Mouse (Mus musculus) pancreas, adult 10 weeks (tissue): Measurements from ENCODE around the gene 1110025L11Rik. TPM values are rescaled to one million over a fixed set of nuclear protein-coding genes. Genes with fewer than 3 reads are reported as not detected.

Source experiments
- polyA plus RNA-seq: library from polyadenylated mRNA; stranded (reverse); fragments of 350-450 nt; fragmentation: Illumina TruSeq; extraction: RNeasy Lipid Tissue Mini Kit (QIAGEN cat#74804); gene quantifications from one replicate; pipeline ENCODE4 v1.2.3, GENCODE M21; 2015; ENCODE audit warnings: low read depth, low replicate concordance; ENCODE audit not compliant: insufficient read depth

1110025L11Rik gene
- polyA plus RNA-seq: not detected

GRCm38 (mm10) chr16:89063902-89064301 lies at the start of gene 1110025L11Rik:
Gene 1110025L11Rik, minus strand, starts transcription at chr16:89064002.

GRCm38 (mm10) chr16:89047783-89048182 lies 16.0 kb downstream of the 1110025L11Rik start, which contains the start of gene Krtap6-5:
Gene Krtap6-5, minus strand, starts transcription at chr16:89047883.

GRCm38 (mm10) chr16:89041372-89041771 lies 22.4 kb downstream of the 1110025L11Rik start, which contains the start of gene Gm10228:
Gene Gm10228, minus strand, starts transcription at chr16:89041472.

DNA sequence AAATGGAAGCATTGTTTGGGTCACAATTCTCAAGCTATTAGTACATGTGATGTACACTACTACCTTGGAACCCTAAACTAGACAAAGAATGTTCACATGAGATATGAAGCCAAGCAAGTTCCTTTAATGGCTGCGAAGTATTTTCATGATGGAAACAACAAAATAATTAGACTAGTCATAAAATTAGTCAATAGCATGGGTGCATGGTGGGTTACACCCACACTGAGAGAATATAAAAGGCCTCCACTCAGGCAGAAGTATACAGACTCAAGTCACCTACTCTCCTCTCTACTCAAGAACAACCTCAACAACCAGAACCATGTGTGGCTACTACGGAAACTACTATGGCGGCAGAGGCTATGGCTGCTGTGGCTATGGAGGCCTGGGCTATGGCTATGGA lies 32.4 kb downstream of the 1110025L11Rik start, which contains the start of gene Krtap6-1:
TSS of gene Krtap6-1 (plus strand) at position 301 of the 400 bp plus-strand sequence.

DNA sequence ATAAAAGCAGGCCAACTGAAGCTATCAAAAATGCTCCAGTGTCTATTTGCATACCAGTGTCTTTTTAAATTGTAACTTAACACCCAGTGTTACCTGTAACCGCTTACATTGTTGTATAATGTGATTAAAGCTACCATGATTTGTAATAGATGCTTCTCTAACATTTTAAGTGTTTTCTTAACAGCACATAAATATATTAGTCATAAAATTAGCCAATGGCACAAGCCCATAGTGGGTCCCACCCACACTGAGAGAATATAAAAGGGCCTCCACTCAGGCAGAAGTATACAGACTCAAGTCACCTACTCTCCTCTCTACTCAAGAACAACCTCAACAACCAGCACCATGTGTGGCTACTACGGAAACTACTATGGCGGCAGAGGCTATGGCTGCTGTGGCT lies 48.8 kb downstream of the 1110025L11Rik start, which contains the start of gene Gm10229:
TSS of gene Gm10229 (plus strand) at position 301 of the 400 bp plus-strand sequence.

Other genes with a start within 250 kb of the 1110025L11Rik start
- gene Krtap15, start 243.8 kb downstream of the 1110025L11Rik start, polyA plus RNA-seq: not detected
- not detected for gene Krtap14, start 237.9 kb downstream of the 1110025L11Rik start, polyA plus RNA-seq
- gene Krtap19-1, start 194.6 kb downstream of the 1110025L11Rik start, polyA plus RNA-seq: not detected
- gene Krtap19-2, start 189.7 kb downstream of the 1110025L11Rik start, polyA plus RNA-seq: not detected
- not detected for gene Krtap19-3, start 186.0 kb downstream of the 1110025L11Rik start, polyA plus RNA-seq
- not detected for gene Krtap19-4, start 178.9 kb downstream of the 1110025L11Rik start, polyA plus RNA-seq
- gene Krtap19-5, start 167.5 kb downstream of the 1110025L11Rik start, polyA plus RNA-seq: not detected
- gene Krtap19-9b, start 131.7 kb downstream of the 1110025L11Rik start, polyA plus RNA-seq: not detected
- not detected for gene Krtap16-3, start 101.1 kb downstream of the 1110025L11Rik start, polyA plus RNA-seq
- gene Krtap22-2, start 53.2 kb downstream of the 1110025L11Rik start, polyA plus RNA-seq: not detected
- not detected for gene Gm10229, start 48.7 kb downstream of the 1110025L11Rik start, polyA plus RNA-seq
- gene Krtap6-1, start 32.3 kb downstream of the 1110025L11Rik start, polyA plus RNA-seq: not detected
- not detected for gene Gm10228, start 22.5 kb downstream of the 1110025L11Rik start, polyA plus RNA-seq
- gene Krtap6-5, start 16.1 kb downstream of the 1110025L11Rik start, polyA plus RNA-seq: not detected
- gene Krtap6-3, start 20.0 kb upstream of the 1110025L11Rik start, polyA plus RNA-seq: not detected
- not detected for gene Gm6358, start 76.8 kb upstream of the 1110025L11Rik start, polyA plus RNA-seq
- gene Gm10061, start 87.1 kb upstream of the 1110025L11Rik start, polyA plus RNA-seq: not detected
- gene Gm9789, start 94.0 kb upstream of the 1110025L11Rik start, polyA plus RNA-seq: not detected
- not detected for gene Gm7735, start 105.5 kb upstream of the 1110025L11Rik start, polyA plus RNA-seq
- not detected for gene 1110057P08Rik, start 110.7 kb upstream of the 1110025L11Rik start, polyA plus RNA-seq
- not detected for gene Krtap20-2, start 141.9 kb upstream of the 1110025L11Rik start, polyA plus RNA-seq